Mouse (Mus musculus): ENCODE data around the gene St8sia1. TPM values are rescaled to one million over a fixed set of nuclear protein-coding genes. Genes with fewer than 3 reads are reported as not detected.

St8sia1 gene
- total RNA-seq, 2 experiments from 2014 or later = 0.83 to 1.2 TPM

GRCm38 (mm10) chr6:142910721-142911120 is 53.5 kb downstream of the St8sia1 start:
- DNase-seq (ENCODE audit: low spot score in 2 of 2) = no peak

GRCm38 (mm10) chr6:142909771-142910105 is 54.5 kb downstream of the St8sia1 start:
- DNase-seq (ENCODE audit: low spot score in 2 of 2) = no peak

GRCm38 (mm10) chr6:142908911-142909770 is 55.1 kb downstream of the St8sia1 start:
- DNase-seq (ENCODE audit: low spot score in 2 of 2) = no peak

- no peak for DNase-seq (ENCODE audit: low spot score in 2 of 2)
Observed at GRCm38 (mm10) chr6:142908412-142908811, 55.8 kb downstream of the St8sia1 start.

GRCm38 (mm10) chr6:142895371-142895770 is 68.9 kb downstream of the St8sia1 start:
- no peak for DNase-seq (ENCODE audit: low spot score in 2 of 2)

- DNase-seq (ENCODE audit: low spot score in 2 of 2) = no peak
Observed at GRCm38 (mm10) chr6:142893716-142894115, 70.5 kb downstream of the St8sia1 start.

- no peak for DNase-seq (ENCODE audit: low spot score in 2 of 2)
Observed at GRCm38 (mm10) chr6:142890321-142890720, 73.9 kb downstream of the St8sia1 start.

- DNase-seq (ENCODE audit: low spot score in 2 of 2) = no peak
Observed at GRCm38 (mm10) chr6:142888970-142889740, 75.1 kb downstream of the St8sia1 start.

- no peak for DNase-seq (ENCODE audit: low spot score in 2 of 2)
Observed at GRCm38 (mm10) chr6:142888346-142888745, 75.9 kb downstream of the St8sia1 start.

- no peak for DNase-seq (ENCODE audit: low spot score in 2 of 2)
Observed at GRCm38 (mm10) chr6:142887375-142887774, 76.9 kb downstream of the St8sia1 start.

- DNase-seq (ENCODE audit: low spot score in 2 of 2) = no peak
Observed at GRCm38 (mm10) chr6:142885364-142886154, 78.7 kb downstream of the St8sia1 start.

GRCm38 (mm10) chr6:142884128-142884527 is 80.1 kb downstream of the St8sia1 start:
- no peak for DNase-seq (ENCODE audit: low spot score in 2 of 2)

- DNase-seq (ENCODE audit: low spot score in 2 of 2) = no peak
Observed at GRCm38 (mm10) chr6:142880849-142881470, 83.3 kb downstream of the St8sia1 start.

GRCm38 (mm10) chr6:142878744-142879701 is 85.2 kb downstream of the St8sia1 start:
- no peak for DNase-seq (ENCODE audit: low spot score in 2 of 2)

GRCm38 (mm10) chr6:142877221-142877620 is 87.0 kb downstream of the St8sia1 start:
- no peak for DNase-seq (ENCODE audit: low spot score in 2 of 2)

- no peak for DNase-seq (ENCODE audit: low spot score in 2 of 2)
Observed at GRCm38 (mm10) chr6:142876279-142876899, 87.9 kb downstream of the St8sia1 start.

GRCm38 (mm10) chr6:142873795-142874563 is 90.3 kb downstream of the St8sia1 start:
- DNase-seq (ENCODE audit: low spot score in 2 of 2) = no peak

GRCm38 (mm10) chr6:142869715-142870422 is 94.4 kb downstream of the St8sia1 start:
- no peak for DNase-seq (ENCODE audit: low spot score in 2 of 2)

Measured in adrenal gland, adult 18-20 months (tissue).